Mouse (Mus musculus): ENCODE measurements around the gene Gpr88. TPM values are rescaled to one million over a fixed set of nuclear protein-coding genes. Genes with fewer than 3 reads are reported as not detected.

Gene Gpr88
- total RNA-seq (2021): under 1 TPM; 0.50 to 0.82 TPM
- long read RNA-seq, experiment 1, partial matches to known transcripts: 0 of 1 reads
- long read RNA-seq, experiment 1, other reads (novel, unspliced or antisense): 1 of 1 reads
- long read RNA-seq, experiment 2, partial matches to known transcripts: 0 of 1 reads
- long read RNA-seq, experiment 2, other reads (novel, unspliced or antisense): 1 of 1 reads

- DNase-seq (ENCODE audit: low spot score in 2 of 2): no peak
Measured at GRCm38 (mm10) chr3:116253077-116253531, at the start of gene Gpr88. Gene Gpr88 (minus strand): TSS chr3:116253503.

- DNase-seq (ENCODE audit: low spot score in 2 of 2): no peak
Measured at GRCm38 (mm10) chr3:116302581-116302980, 49.3 kb upstream of the Gpr88 start.

GRCm38 (mm10) chr3:116301754-116302153, 48.5 kb upstream of the Gpr88 start:
- no peak for DNase-seq (ENCODE audit: low spot score in 2 of 2)

GRCm38 (mm10) chr3:116298727-116299126, 45.4 kb upstream of the Gpr88 start:
- no peak for DNase-seq (ENCODE audit: low spot score in 2 of 2)

- no peak for DNase-seq (ENCODE audit: low spot score in 2 of 2)
Measured at GRCm38 (mm10) chr3:116298003-116298402, 44.7 kb upstream of the Gpr88 start.

- no peak for DNase-seq (ENCODE audit: low spot score in 2 of 2)
Measured at GRCm38 (mm10) chr3:116297170-116297569, 43.9 kb upstream of the Gpr88 start.

- DNase-seq (ENCODE audit: low spot score in 2 of 2): no peak
Measured at GRCm38 (mm10) chr3:116290041-116290815, 36.9 kb upstream of the Gpr88 start.

GRCm38 (mm10) chr3:116288833-116289232, 35.5 kb upstream of the Gpr88 start:
- DNase-seq (ENCODE audit: low spot score in 2 of 2): no peak

- DNase-seq (ENCODE audit: low spot score in 2 of 2): no peak
Measured at GRCm38 (mm10) chr3:116284735-116285134, 31.4 kb upstream of the Gpr88 start.

- no peak for DNase-seq (ENCODE audit: low spot score in 2 of 2)
Measured at GRCm38 (mm10) chr3:116283996-116284395, 30.7 kb upstream of the Gpr88 start.

- DNase-seq (ENCODE audit: low spot score in 2 of 2): no peak
Measured at GRCm38 (mm10) chr3:116281663-116282062, 28.4 kb upstream of the Gpr88 start.

GRCm38 (mm10) chr3:116277146-116277545, 23.8 kb upstream of the Gpr88 start:
- no peak for DNase-seq (ENCODE audit: low spot score in 2 of 2)

- no peak for DNase-seq (ENCODE audit: low spot score in 2 of 2)
Measured at GRCm38 (mm10) chr3:116271679-116272078, 18.4 kb upstream of the Gpr88 start.

- DNase-seq (ENCODE audit: low spot score in 2 of 2): no peak
Measured at GRCm38 (mm10) chr3:116267036-116267654, 13.8 kb upstream of the Gpr88 start.

- DNase-seq (ENCODE audit: low spot score in 2 of 2): no peak
Measured at GRCm38 (mm10) chr3:116266360-116266759, 13.1 kb upstream of the Gpr88 start.

- DNase-seq (ENCODE audit: low spot score in 2 of 2): no peak
Measured at GRCm38 (mm10) chr3:116263977-116264376, 10.7 kb upstream of the Gpr88 start.

GRCm38 (mm10) chr3:116263061-116263460, 9.8 kb upstream of the Gpr88 start:
- DNase-seq (ENCODE audit: low spot score in 2 of 2): no peak

- DNase-seq (ENCODE audit: low spot score in 2 of 2): no peak
Measured at GRCm38 (mm10) chr3:116256104-116256503, 2.8 kb upstream of the Gpr88 start.

GRCm38 (mm10) chr3:116252255-116253040, 855 bp downstream of the Gpr88 start:
- no peak for DNase-seq (ENCODE audit: low spot score in 2 of 2)

GRCm38 (mm10) chr3:116251481-116252254, 1.6 kb downstream of the Gpr88 start:
- DNase-seq (ENCODE audit: low spot score in 2 of 2): no peak

- no peak for DNase-seq (ENCODE audit: low spot score in 2 of 2)
Measured at GRCm38 (mm10) chr3:116249026-116249425, 4.3 kb downstream of the Gpr88 start.

Data from adrenal gland, postnatal 4 days (tissue).